Mouse (Mus musculus) megakaryocyte-erythroid progenitor cell, adult 5 weeks (primary cell): ENCODE data around the gene Mroh8. TPM values are rescaled to one million over a fixed set of nuclear protein-coding genes. Genes with fewer than 3 reads are reported as not detected.

ENCODE experiments used
- polyA plus RNA-seq: library from polyadenylated mRNA; stranded (reverse); fragments of >175 nt; gene quantifications from 2 replicates; pipeline ENCODE4 v1.2.3, GENCODE M21; 2012

The Mroh8 gene
- 0.30 and 0.80 TPM in 2 replicates for polyA plus RNA-seq

GRCm38 (mm10) chr2:157279416-157279800, at the start of gene Mroh8:
Gene Mroh8, minus strand, starts transcription at chr2:157279549.

GRCm38 (mm10) chr2:157278717-157279415, 483 bp downstream of the Mroh8 start, which contains the start of gene Rpn2:
Gene Rpn2, plus strand, starts transcription at chr2:157279017.

GRCm38 (mm10) chr2:157204366-157205218, 74.8 kb downstream of the Mroh8 start, which contains the start of gene Rbl1:
Gene Rbl1, minus strand, starts transcription at chr2:157204534.

Other genes with a start within 250 kb of the Mroh8 start
- gene Soga1, start 200.3 kb downstream of the Mroh8 start, polyA plus RNA-seq = 10.3 and 19.8 TPM in 2 replicates
- gene Tldc2, start 192.5 kb downstream of the Mroh8 start, polyA plus RNA-seq = not detected in 2 replicates
- gene Samhd1, start 144.3 kb downstream of the Mroh8 start, polyA plus RNA-seq = 19.1 and 25.5 TPM in 2 replicates
- gene Rbl1, start 75.0 kb downstream of the Mroh8 start, polyA plus RNA-seq = 7.3 and 9.9 TPM in 2 replicates
- gene Rpn2, start 532 bp downstream of the Mroh8 start, polyA plus RNA-seq = 198 and 249 TPM in 2 replicates
- not detected in 2 replicates for gene Ghrh, start 68.0 kb upstream of the Mroh8 start, polyA plus RNA-seq
- gene Manbal, start 88.0 kb upstream of the Mroh8 start, polyA plus RNA-seq = 45.4 and 51.4 TPM in 2 replicates
- gene Src, start 138.9 kb upstream of the Mroh8 start, polyA plus RNA-seq = 2.4 TPM in 2 replicates